Mouse (Mus musculus): ENCODE data around the gene Gpr137c.

GRCm38 (mm10) chr14:45310101-45310500 is 90.6 kb downstream of the Gpr137c start:
- TF ChIP-seq EP300 (IDR thresholded peaks at IDR 0.05) (no peak), CTCF (IDR thresholded peaks at IDR 0.05) (no peak)
